Mouse (Mus musculus) brown adipose tissue, adult 24 weeks (tissue): ENCODE measurements around the gene Ccdc88c. TPM values are rescaled to one million over a fixed set of nuclear protein-coding genes. Genes with fewer than 3 reads are reported as not detected.

ENCODE experiments used
- H3K27ac ChIP-seq: fragments of 200-500 bp; replicated peaks from 2 replicates; pipeline ENCODE4 v1.5.1; 2012; ENCODE audit warnings: low read depth, mild to moderate bottlenecking, low read length
- H3K4me1 ChIP-seq: fragments of 200-500 bp; 2 replicates; pipeline ENCODE4 v1.6.1; 2012; ENCODE audit warnings: low read length, mixed read lengths; ENCODE audit not compliant: control insufficient read depth, insufficient read depth, insufficient read length
- H3K4me3 ChIP-seq: fragments of 200-500 bp; 2 replicates; pipeline ENCODE4 v1.5.1; 2012; ENCODE audit warnings: low read depth, mild to moderate bottlenecking, low read length, moderate library complexity; ENCODE audit not compliant: insufficient read depth
- polyA plus RNA-seq: library from polyadenylated mRNA; stranded (reverse); fragments of >200 nt; gene quantifications from 2 replicates; pipeline ENCODE4 v1.2.4, GENCODE M21; 2012; ENCODE audit not compliant: missing spikeins, insufficient read depth, insufficient read length

Gene Ccdc88c
- polyA plus RNA-seq, 1 experiment = 4.0 TPM

GRCm38 (mm10) chr12:100995607-100996377, 33.1 kb downstream of the Ccdc88c start:
- H3K4me3 ChIP-seq = no peak overlapping the region
- H3K4me1 ChIP-seq = peaks cover 24% of the 10 kb centered on the region
- no peak overlapping the region for H3K27ac ChIP-seq

- H3K4me3 ChIP-seq = no peak overlapping the region
Observed at GRCm38 (mm10) chr12:100994140-100995015, 34.5 kb downstream of the Ccdc88c start.

GRCm38 (mm10) chr12:100993146-100993545, 35.7 kb downstream of the Ccdc88c start:
- peaks cover 16% of the 10 kb centered on the region for H3K4me1 ChIP-seq
- H3K27ac ChIP-seq = no peak overlapping the region
- H3K4me3 ChIP-seq = no peak overlapping the region

More at GRCm38 (mm10) chr12:100994140-100995015, 34.5 kb downstream of the Ccdc88c start:
- Histone ChIP-seq H3K27ac (no peak overlapping the region), H3K4me1 (peaks cover 22% of the 10 kb centered on the region)

DNA sequence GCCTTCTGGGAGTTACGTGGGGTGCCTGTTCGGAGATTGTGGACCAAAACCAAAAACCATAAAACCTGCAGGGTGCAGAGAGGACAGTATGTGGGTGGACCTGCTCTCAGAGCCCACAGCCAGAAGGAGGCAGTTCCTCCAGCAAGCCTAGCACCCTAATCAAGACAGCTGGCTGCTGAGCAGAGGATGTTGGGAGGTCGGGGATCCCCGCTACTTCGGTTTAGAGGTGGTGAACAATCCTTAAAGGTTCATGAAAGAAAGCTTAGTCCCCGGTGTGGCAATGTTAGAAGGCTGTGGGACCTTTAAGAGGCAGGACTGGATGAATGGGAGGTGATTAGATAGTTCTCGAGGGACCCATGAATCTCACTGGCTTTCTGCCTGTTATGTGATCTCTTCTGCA, 36.4 kb downstream of the Ccdc88c start:
- Histone ChIP-seq H3K4me3 (no peak overlapping the region), H3K4me1 (peaks cover 16% of the 10 kb centered on the region), H3K27ac (no peak overlapping the region)

- peaks cover 10% of the 10 kb centered on the region; the same call in 1 of the 2 replicates for H3K4me1 ChIP-seq
- H3K4me3 ChIP-seq = no peak overlapping the region
- H3K27ac ChIP-seq = no peak overlapping the region
Observed at GRCm38 (mm10) chr12:100991119-100991518, 37.7 kb downstream of the Ccdc88c start.

DNA sequence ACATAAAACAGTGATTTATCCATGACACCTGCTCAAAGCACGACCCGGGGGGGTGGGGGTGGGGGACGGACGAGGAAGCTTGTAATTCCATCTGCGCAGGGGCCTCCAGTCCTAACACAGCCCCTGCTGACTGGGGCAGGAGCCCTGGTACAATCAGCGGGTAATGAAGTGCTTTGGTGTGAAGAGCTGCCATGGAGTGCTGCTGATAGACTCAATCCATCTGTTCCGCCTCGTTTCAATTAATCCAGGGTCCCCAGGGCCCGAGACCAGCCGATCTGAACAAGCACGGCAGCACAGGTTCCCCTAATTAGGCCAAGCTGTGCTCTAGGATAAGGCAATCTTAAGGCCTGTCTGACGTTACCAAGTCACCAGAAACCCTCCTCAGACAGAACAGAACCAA, 38.6 kb downstream of the Ccdc88c start:
- Histone ChIP-seq H3K4me1 (0 out of 2 replicates have a peak, but pooled peaks cover 2% of the 10 kb centered on the region), H3K4me3 (no peak overlapping the region), H3K27ac (no peak overlapping the region)

DNA sequence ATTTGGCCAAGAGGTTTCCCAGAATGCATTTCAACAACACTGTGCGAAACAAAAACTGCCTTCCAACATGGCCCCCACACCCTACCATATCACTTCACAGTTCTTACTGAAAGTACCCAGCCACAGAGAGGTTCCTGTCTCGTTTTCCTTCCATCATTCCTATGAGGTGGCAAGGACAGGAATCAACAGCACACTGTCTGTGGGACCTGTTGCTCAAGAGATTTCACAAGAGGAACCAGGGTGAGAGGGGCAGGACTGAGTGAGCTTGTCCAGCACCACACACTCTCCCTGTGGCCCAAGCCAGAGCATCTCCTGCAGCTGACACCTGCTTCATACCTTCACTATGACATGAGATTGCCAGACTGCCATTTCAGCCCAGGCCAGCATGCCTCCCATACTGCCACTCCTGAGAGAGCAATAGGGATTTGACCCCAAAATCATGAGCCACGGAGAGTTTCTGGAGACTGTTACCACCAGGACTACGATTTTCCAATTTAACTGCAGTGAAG, 39.0 kb downstream of the Ccdc88c start:
- H3K27ac ChIP-seq = no peak overlapping the region
- 0 out of 2 replicates have a peak, but pooled peaks cover 2% of the 10 kb centered on the region for H3K4me1 ChIP-seq
- H3K4me3 ChIP-seq = no peak overlapping the region

DNA sequence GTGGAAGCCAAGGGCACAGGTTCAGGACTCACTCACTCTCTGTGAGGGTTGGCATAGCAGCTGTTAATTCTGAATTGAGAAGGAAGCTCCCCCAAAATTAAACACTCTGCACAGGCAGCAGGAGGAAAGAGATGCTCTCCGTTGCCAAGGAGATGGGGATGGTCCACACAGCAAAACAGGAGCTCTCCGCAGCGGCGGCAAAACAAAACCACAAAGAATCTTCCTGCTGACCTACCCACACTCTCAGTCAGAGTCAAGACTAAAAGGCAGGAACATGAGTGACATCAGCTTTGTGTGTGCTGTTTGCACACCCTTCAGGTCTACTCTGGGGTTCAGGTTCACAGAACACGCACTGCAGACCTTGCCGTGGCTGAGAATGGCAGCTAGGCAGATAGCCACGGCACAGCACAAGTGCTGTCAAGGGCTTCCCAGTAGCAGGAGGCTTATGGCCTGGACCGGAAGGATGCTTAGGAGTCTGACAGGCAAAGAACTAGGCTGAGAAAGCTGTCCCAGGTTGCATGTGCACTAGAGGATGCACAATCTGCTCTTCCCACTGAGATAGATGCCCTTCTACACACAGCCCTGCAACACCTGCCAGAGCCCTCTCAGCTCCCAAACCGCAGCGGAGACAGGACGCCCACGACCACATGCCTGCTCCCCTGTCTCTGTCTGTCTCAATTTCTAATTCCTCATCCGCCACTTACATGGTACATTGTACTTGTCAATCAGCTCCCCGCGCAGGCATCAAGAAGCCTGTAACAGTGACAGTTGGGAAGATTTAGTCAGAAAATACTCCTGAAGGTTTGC, 40.3 kb downstream of the Ccdc88c start:
- Histone ChIP-seq H3K4me3 (no peak overlapping the region), H3K4me1 (no peaks in the 10 kb centered on the region), H3K27ac (no peak overlapping the region)

DNA sequence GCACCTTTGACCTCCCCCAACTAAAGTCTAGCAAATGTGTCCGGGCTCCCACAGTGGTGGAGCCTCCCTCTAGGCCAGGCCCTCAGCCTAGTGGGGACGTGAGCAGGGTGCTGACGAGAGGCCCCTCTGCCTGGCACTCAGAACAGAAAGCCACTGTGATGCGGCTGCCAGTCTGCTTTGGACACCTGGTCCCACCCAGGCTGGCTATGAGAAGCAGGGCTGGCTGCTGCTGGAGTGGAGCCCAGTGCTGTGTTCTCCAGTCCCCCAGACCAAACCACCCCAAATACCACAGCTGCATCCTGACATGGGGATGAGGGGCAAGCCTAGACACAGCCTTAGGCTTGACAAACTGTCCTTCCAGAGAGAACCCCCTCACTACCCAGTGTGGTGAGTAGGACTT, 42.4 kb downstream of the Ccdc88c start:
- Histone ChIP-seq H3K27ac (no peak overlapping the region), H3K4me3 (no peak overlapping the region), H3K4me1 (no peaks in the 10 kb centered on the region; the same call in 1 of the 2 replicates)

GRCm38 (mm10) chr12:100985793-100986157, 43.1 kb downstream of the Ccdc88c start:
- no peak overlapping the region for H3K4me3 ChIP-seq
- H3K4me1 ChIP-seq = no peaks in the 10 kb centered on the region; the same call in 1 of the 2 replicates
- H3K27ac ChIP-seq = no peak overlapping the region

DNA sequence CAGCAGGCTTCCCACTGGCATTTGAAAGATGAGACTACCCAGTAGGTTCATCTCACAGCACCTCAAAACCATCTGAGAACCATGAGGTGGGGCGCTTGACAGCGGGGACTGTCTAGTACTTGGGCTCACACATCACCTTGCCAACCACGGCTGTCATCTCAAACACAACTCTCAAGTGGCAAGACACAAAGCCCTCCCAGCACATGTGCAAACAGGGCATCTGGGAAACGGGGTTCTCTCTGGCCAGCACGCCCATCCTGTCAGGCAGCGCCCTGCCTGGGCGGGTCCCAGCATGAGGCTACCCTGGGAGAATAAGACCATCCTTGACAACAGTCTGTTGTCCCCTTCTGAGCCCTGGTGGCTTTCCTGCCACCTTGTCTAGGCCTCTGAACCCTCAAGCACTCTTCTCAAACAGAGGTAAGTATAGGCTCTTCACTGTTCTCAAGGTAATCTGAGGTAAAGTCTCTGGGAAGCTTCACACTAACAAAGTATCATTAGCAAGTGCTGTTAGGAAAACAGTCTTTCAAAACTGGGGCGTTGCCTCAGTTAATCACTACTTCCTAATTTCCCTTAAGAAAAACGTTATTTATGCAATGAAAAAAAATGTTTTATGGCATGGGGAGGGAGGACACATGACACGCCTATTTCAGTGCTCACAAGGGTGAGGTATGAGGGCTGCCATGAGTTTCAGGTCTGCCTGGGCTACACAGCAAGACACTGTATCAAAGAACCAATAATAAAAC, 43.6 kb downstream of the Ccdc88c start:
- no peak overlapping the region for H3K27ac ChIP-seq
- no peaks in the 10 kb centered on the region; the same call in 1 of the 2 replicates for H3K4me1 ChIP-seq
- no peak overlapping the region for H3K4me3 ChIP-seq

DNA sequence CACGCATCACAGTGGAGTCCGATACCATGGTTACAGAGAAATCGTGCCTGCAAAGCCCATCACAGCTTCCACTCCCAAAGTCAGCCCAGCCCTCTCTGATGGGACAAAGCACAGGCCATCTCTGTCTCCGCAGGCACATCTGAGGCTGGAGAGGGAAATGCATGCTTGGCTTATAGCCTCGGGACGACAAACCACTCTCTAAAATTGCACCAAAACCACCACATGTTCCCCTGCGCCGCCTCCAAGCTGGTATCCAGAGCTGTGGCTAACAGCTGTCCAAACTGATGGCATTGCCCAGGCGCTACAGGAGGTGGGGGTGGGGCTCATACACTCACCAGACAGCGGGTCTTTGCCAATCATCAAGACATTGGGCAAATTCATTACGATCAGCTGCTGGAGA, 45.3 kb downstream of the Ccdc88c start:
- no peak overlapping the region for H3K4me3 ChIP-seq
- no peaks in the 10 kb centered on the region; the same call in 1 of the 2 replicates for H3K4me1 ChIP-seq
- no peak overlapping the region for H3K27ac ChIP-seq

DNA sequence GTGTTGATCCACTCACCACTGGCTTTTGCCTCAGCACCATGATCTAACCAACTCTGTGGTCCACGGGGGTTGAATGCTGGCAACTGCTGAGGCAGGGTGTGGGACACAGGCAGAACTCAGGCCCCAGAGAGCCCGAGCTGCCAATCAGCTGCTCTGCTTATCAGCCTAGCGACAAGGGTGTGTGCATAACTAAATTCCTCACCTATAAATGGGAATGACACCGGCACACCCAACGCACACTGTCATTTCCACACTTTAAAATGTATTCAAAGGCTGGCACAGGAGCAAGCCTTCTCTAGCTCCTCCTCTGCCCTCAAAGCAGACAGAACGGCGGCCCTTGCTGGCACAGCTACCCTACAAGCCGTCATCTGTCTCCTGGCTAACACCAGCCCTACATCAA, 46.6 kb downstream of the Ccdc88c start:
- H3K4me3 ChIP-seq = no peak overlapping the region
- H3K27ac ChIP-seq = no peak overlapping the region
- H3K4me1 ChIP-seq = peaks cover 2% of the 10 kb centered on the region; the same call in 1 of the 2 replicates

- Histone ChIP-seq H3K27ac (no peak overlapping the region), H3K4me1 (peaks cover 2% of the 10 kb centered on the region; the same call in 1 of the 2 replicates), H3K4me3 (no peak overlapping the region)
Observed at GRCm38 (mm10) chr12:100980551-100981008, 48.3 kb downstream of the Ccdc88c start.
